Mouse (Mus musculus) midbrain, embryonic 16.5 days (tissue): ENCODE measurements around the gene Smad3. TPM values are rescaled to one million over a fixed set of nuclear protein-coding genes. Genes with fewer than 3 reads are reported as not detected.

ENCODE experiments used
- ATAC-seq: fragments of 200-750 bp; cut with Nextera tagmentation; 2 replicates; pipeline ENCODE4 v1.8.0; 2017; ENCODE audit warnings: moderate TSS enrichment
- H3K27ac ChIP-seq: fragments of 300-500 bp; sonication (generic); 2 replicates; pipeline ENCODE4 v1.5.1; 2014; ENCODE audit warnings: mild to moderate bottlenecking, low read length, mixed read lengths
- H3K27me3 ChIP-seq: fragments of 300-500 bp; sonication (generic); 2 replicates; pipeline ENCODE4 v1.6.1; 2014; ENCODE audit warnings: low read depth, low read length, mixed read lengths; ENCODE audit not compliant: control insufficient read depth, insufficient read depth
- H3K36me3 ChIP-seq: fragments of 300-500 bp; sonication (generic); 2 replicates; pipeline ENCODE4 v1.6.1; 2014; ENCODE audit warnings: mild to moderate bottlenecking, low read length, moderate library complexity, mixed read lengths; ENCODE audit not compliant: control insufficient read depth, insufficient read depth
- H3K4me1 ChIP-seq: fragments of 300-500 bp; sonication (generic); 2 replicates; pipeline ENCODE4 v1.6.1; 2014; ENCODE audit warnings: mild to moderate bottlenecking, low read length, mixed read lengths; ENCODE audit not compliant: control insufficient read depth, insufficient read depth
- H3K4me2 ChIP-seq: fragments of 300-500 bp; sonication (generic); 2 replicates; pipeline ENCODE4 v1.6.1; 2014; ENCODE audit warnings: mild to moderate bottlenecking, low read length, mixed read lengths
- H3K4me3 ChIP-seq: fragments of 300-500 bp; sonication (generic); 2 replicates; pipeline ENCODE4 v1.5.1; 2014; ENCODE audit warnings: low read depth, mild to moderate bottlenecking, low read length, moderate library complexity, mixed read lengths
- H3K9ac ChIP-seq: fragments of 300-500 bp; sonication (generic); 2 replicates; pipeline ENCODE4 v1.6.1; 2014; ENCODE audit warnings: low read depth, low read length, mixed read lengths
- H3K9me3 ChIP-seq: fragments of 300-500 bp; sonication (generic); replicated peaks from 2 replicates; pipeline ENCODE4 v1.6.1; 2014; ENCODE audit warnings: mild to moderate bottlenecking, low read length, mixed read lengths; ENCODE audit not compliant: control insufficient read depth, poor library complexity, severe bottlenecking
- WGBS: fragments of 180-500 bp; shearing (Covaris S2); extraction: QIAGEN DNeasy Blood & Tissue Kit; methylation state at CpG from one replicate; pipeline ENCODE4 v1.1.7; 2014; 5-methylcytosine and 5-hydroxymethylcytosine counted together
- polyA plus RNA-seq: library from polyadenylated mRNA; unstranded; fragments of >200 nt; fragmentation: Nextera tagmentation; extraction: Ambion mirVana; gene quantifications from 2 replicates; pipeline ENCODE4 v1.2.1, GENCODE M21; 2015

The Smad3 gene
- polyA plus RNA-seq, 1 experiment from 2014 or later, result 5.7 TPM

- no peaks in the 10 kb centered on the region for H3K27me3 ChIP-seq
- H3K4me1 ChIP-seq, result no peaks in the 10 kb centered on the region
- no peak for ATAC-seq
- no peaks in the 10 kb centered on the region for H3K9me3 ChIP-seq
- no peak overlapping the region for H3K4me3 ChIP-seq
- H3K4me2 ChIP-seq, result no peak overlapping the region
- no peaks in the 10 kb centered on the region for H3K36me3 ChIP-seq
- 91% methylated on average over 7 of the region's 7 CpGs for WGBS
- H3K9ac ChIP-seq, result no peak overlapping the region
- no peak overlapping the region for H3K27ac ChIP-seq
Observed at GRCm38 (mm10) chr9:63732700-63733099, 25.1 kb downstream of the Smad3 start.

GRCm38 (mm10) chr9:63731114-63731828 lies 26.5 kb downstream of the Smad3 start:
- 89% methylated on average over 9 of the region's 9 CpGs for WGBS
- H3K4me3 ChIP-seq, result no peak overlapping the region
- no peaks in the 10 kb centered on the region for H3K9me3 ChIP-seq

GRCm38 (mm10) chr9:63728969-63729368 lies 28.8 kb downstream of the Smad3 start:
- Histone ChIP-seq H3K4me2 (no peak overlapping the region), H3K9ac (no peak overlapping the region), H3K27ac (no peak overlapping the region), H3K4me3 (no peak overlapping the region), H3K4me1 (no peaks in the 10 kb centered on the region), H3K27me3 (no peaks in the 10 kb centered on the region), H3K9me3 (no peaks in the 10 kb centered on the region), H3K36me3 (no peaks in the 10 kb centered on the region)
- 80% methylated on average over 10 of the region's 10 CpGs for WGBS
- ATAC-seq, result no peak

More at GRCm38 (mm10) chr9:63731114-63731828, 26.5 kb downstream of the Smad3 start:
- no peak for ATAC-seq
- Histone ChIP-seq H3K4me1 (no peaks in the 10 kb centered on the region), H3K9ac (no peak overlapping the region), H3K27ac (no peak overlapping the region), H3K27me3 (no peaks in the 10 kb centered on the region), H3K36me3 (no peaks in the 10 kb centered on the region), H3K4me2 (no peak overlapping the region)

DNA sequence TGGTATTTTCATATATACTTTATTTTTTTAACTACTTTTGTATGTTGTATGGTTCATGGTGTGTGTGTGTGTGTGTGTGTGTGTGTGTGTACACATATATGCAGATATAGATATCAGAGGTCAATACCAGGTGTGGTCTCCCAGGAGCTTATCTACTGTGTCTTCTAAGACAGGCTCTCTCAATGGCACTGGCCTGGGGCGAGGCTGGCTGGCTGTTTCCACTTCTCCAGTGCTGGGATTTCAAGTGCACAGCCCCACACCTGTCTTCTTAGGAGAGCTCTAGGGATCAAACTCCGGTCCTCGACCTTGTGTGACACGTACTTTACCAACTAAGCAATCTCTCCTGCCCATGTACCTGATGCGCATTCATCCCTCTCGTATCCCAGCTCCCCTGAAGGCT lies 30.7 kb downstream of the Smad3 start:
- Histone ChIP-seq H3K4me1 (no peaks in the 10 kb centered on the region), H3K9ac (no peak overlapping the region), H3K36me3 (no peaks in the 10 kb centered on the region), H3K4me3 (no peak overlapping the region), H3K9me3 (no peaks in the 10 kb centered on the region), H3K4me2 (no peak overlapping the region), H3K27ac (no peak overlapping the region), H3K27me3 (no peaks in the 10 kb centered on the region)
- ATAC-seq, result no peak
- 95% methylated on average over 6 of the region's 6 CpGs for WGBS

DNA sequence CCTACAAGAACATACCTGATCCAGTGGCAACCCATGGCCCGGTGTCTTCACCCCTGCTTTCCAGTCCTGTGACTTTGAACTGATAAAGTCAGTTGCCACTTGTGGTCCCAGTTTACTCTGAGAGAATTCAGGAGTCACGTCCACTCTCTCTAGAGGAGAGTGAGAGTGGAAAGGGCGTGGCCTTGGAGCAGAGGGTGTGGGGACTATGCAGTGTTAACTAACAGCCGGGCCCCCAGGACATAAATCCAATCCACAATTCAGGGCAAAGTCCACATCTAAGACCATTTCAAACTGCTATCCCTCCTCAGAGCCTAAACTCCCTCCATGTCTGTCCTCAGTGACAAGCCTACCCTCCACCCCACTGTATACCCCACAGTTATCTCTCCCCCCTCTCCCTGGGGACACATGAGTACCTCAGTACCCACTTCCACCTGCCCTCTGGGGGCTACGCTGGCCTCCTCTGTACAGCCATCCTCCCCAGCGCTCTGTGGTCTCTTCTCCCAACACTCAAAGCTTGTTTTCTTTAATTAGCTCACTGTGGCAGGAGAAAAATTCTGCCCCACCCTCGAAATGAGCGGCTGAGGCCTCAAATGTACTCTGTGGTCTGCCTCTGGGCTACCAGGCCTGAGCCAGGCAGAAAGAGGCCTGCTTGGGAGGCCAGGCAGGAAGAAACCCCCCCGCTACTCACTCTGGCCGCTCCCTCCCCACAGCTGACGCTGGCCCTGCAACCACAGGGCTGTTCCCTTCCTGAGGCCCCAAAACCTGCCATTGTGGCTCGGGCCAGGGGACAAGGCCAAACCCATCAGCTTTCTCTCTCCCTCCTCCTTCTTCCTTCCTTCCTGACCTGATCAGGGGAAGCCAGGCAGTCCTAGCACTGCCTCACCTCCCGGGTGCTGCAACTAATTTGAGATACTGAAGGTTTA lies 31.4 kb downstream of the Smad3 start:
- no peak overlapping the region for H3K9ac ChIP-seq
- 73% methylated on average over 13 of the region's 13 CpGs for WGBS

GRCm38 (mm10) chr9:63724750-63725149 lies 33.0 kb downstream of the Smad3 start:
- no peak overlapping the region for H3K9ac ChIP-seq
- no peaks in the 10 kb centered on the region for H3K27me3 ChIP-seq
- no peaks in the 10 kb centered on the region for H3K9me3 ChIP-seq
- H3K4me1 ChIP-seq, result no peaks in the 10 kb centered on the region
- no peak overlapping the region for H3K4me2 ChIP-seq
- WGBS, result 86% methylated on average over 5 of the region's 5 CpGs
- H3K4me3 ChIP-seq, result no peak overlapping the region
- ATAC-seq, result no peak
- no peak overlapping the region for H3K27ac ChIP-seq
- no peaks in the 10 kb centered on the region for H3K36me3 ChIP-seq

More for the DNA sequence above, 31.4 kb downstream of the Smad3 start:
- no peak overlapping the region for H3K27ac ChIP-seq
- no peak overlapping the region for H3K4me2 ChIP-seq
- no peak for ATAC-seq
- no peaks in the 10 kb centered on the region for H3K27me3 ChIP-seq
- no peak overlapping the region for H3K4me3 ChIP-seq
- no peaks in the 10 kb centered on the region for H3K4me1 ChIP-seq
- H3K9me3 ChIP-seq, result no peaks in the 10 kb centered on the region
- H3K36me3 ChIP-seq, result no peaks in the 10 kb centered on the region

DNA sequence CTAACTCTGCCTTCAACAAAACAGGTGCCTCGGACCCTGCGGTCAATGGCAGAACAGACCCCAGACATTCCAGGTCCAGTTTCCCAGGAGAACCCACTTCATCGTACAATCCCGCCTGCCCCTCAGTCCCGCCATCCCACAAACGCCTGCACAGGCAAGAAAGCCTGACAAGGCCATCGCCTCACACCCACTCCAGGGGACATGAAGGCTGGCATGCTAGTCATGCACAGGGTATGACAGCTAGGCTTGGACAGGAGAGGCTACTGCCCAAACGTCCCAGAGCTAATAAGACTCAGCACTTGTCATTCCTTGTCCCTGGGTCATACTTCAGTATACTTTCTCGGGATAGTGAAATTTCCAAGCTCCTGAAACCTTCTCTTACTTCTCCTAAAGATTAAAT lies 34.9 kb downstream of the Smad3 start:
- WGBS, result 78% methylated on average over 9 of the region's 9 CpGs
- no peak overlapping the region for H3K9ac ChIP-seq
- H3K27ac ChIP-seq, result no peak overlapping the region
- H3K9me3 ChIP-seq, result no peaks in the 10 kb centered on the region
- no peaks in the 10 kb centered on the region for H3K4me1 ChIP-seq
- no peaks in the 10 kb centered on the region for H3K36me3 ChIP-seq
- H3K27me3 ChIP-seq, result no peaks in the 10 kb centered on the region
- H3K4me2 ChIP-seq, result no peak overlapping the region
- ATAC-seq, result no peak
- H3K4me3 ChIP-seq, result no peak overlapping the region

DNA sequence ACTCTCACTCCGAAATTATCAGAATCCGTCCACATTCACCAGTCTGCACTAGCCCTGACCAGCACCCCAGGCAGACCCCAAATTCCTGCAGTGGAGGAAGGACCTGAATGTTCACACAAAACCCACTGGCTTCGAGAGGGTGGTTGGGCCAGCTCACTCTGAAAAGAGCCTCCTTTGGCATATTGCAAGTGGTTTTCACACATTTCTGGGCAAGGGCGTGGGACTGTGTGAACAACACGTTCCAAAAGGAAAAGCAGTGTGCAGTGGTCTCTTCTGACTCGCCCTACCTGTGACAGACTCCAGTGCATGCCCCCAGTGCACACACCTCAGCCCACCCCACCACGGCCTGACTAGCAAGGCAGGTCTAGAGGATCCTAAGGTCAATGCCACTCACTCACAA lies 35.4 kb downstream of the Smad3 start:
- no peak overlapping the region for H3K27ac ChIP-seq
- H3K9me3 ChIP-seq, result no peaks in the 10 kb centered on the region
- no peak for ATAC-seq
- H3K4me1 ChIP-seq, result no peaks in the 10 kb centered on the region
- H3K9ac ChIP-seq, result no peak overlapping the region
- no peaks in the 10 kb centered on the region for H3K27me3 ChIP-seq
- H3K4me3 ChIP-seq, result no peak overlapping the region
- no peak overlapping the region for H3K4me2 ChIP-seq
- WGBS, result 92% methylated on average over 7 of the region's 7 CpGs
- no peaks in the 10 kb centered on the region for H3K36me3 ChIP-seq
